Mouse (Mus musculus): ENCODE results near the gene Eif2b3. TPM values are rescaled to one million over a fixed set of nuclear protein-coding genes. Genes with fewer than 3 reads are reported as not detected.
A peak's percentile ranks its signal among the peaks of the same experiment; 100 is the strongest.

The Eif2b3 gene
- total RNA-seq, 2 experiments from 2014 or later, result 22.3 to 23.8 TPM

DNA sequence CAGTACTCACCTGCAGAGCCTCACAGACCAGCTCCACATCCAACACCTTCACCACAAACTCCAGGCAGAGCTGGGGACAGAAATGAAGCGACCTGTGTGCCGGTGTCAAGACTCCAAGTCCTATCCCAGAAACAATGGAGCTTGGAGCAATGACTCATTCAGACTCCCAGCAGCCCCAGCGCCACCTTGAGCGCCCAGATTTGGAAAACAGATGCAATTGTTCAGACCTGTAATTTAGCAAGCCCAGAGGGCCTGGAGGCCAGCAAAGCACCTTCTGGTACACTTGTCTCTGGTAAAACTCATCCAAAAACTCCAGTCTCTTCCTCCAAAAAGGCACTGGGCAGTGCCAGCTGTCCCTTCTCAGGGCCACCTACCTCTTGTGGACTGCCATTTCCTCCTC, 103.0 kb downstream of the Eif2b3 start:
- DNase-seq (ENCODE audit: low spot score in 2 of 2), result no peak

DNA sequence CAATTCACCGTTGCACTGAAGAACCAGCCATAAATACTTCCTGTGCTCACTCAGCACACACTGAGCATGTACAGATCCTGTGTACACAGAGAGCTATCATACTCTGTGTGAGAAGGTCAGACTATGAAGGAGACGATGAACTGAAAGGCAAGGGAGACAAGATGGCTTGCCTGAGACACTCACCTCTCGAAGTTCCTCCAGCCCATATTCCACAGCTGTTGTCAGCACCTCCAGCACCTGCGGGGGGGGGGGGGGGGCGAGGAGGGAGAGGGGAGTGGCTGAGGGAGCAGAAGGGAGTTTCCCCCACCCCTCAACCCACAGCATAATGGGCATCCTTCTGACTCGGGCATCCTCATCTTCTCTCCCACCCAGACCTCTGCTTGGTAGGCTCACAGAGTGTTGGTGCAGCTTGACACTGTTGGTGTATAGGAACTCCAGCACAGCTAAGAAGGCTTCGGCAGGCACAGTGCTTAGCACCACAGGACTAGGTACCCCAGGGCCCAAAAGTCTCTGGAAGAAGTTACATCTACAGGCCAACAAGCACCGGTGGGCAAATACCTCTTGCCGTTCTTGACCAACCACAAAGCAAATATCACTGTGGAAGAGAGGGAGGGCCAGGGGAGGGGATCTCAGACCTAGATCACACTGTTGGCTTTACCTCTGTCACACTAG, 104.5 kb downstream of the Eif2b3 start:
- DNase-seq (ENCODE audit: low spot score in 2 of 2), result no peak

GRCm38 (mm10) chr4:117124218-117124517, 105.0 kb downstream of the Eif2b3 start:
- no peak for DNase-seq (ENCODE audit: low spot score in 2 of 2)

DNA sequence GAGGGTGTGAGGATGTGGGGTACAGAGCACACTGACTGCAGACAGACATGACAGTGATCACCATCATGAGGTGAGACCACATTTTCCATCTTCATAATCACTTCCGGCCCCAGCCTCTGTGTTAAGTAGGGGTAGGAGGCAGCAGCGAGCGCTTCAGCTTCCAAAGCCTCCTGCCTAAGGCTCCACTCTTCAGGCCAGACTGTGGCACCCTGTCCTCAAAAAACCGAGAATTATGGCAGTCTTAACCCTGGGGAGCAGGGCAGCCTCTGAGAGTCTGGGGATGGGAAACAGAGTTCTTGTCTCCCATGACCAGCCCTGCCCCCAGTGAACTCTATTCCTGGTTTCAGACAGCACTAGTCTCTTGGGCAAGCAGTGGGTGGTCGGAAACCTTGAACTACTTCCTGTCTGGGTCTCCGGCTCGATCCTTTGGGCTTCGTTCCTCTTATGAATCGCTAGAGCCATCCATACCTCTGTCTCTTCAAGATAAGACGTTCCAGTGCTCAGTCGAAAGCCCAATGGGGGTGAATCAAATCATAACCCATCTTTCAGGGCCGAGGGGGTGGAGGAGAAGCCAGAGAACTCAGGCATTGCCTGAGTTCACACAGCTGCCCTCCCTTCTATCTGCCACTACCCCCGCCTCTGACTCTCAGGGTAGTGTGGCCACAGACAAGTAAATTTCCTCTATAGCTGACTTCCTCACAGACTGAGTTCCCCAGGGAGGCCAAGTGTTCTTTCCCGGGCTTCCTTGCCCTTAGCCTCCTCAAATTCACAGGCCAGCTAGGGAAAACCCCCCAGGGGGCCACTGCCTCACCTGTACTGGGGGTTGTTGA, 105.5 kb downstream of the Eif2b3 start:
- DNase-seq (ENCODE audit: low spot score in 2 of 2), result peak in 1 of 2 experiments; percentile 34

DNA sequence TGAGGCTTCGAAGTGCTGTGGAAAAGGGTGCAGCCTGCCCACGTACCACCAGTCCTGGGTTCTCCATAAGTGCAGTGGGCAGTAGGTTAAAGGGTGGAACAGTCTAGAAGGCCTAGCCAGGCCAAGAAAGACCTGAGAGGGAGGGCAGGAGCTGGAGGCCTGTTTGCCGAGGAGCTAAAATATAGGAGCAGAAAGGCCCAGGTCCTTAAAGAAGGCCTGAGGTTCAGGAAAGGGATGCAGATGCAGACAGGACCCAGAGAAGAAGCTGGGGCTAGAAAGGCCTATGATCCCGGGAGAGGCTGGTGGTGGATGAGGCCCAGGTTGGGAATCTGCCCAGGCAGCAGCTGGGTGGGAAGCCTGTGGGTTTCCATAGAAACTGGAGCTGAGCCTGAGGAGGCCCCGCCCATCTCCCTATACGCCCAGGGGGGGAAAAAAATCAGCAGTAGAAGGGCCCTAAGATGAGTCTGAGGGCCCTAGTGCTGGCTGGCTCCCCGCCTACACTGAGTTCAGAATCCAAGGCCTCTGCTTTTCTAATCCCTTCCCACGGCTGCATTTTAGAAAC, 106.2 kb downstream of the Eif2b3 start, which contains the start of gene Btbd19:
Btbd19 (minus strand) TSS at position 378 of the 562 bp plus-strand sequence.
- peak; percentile 77 to 80 for DNase-seq (ENCODE audit: low spot score in 2 of 2)

DNA sequence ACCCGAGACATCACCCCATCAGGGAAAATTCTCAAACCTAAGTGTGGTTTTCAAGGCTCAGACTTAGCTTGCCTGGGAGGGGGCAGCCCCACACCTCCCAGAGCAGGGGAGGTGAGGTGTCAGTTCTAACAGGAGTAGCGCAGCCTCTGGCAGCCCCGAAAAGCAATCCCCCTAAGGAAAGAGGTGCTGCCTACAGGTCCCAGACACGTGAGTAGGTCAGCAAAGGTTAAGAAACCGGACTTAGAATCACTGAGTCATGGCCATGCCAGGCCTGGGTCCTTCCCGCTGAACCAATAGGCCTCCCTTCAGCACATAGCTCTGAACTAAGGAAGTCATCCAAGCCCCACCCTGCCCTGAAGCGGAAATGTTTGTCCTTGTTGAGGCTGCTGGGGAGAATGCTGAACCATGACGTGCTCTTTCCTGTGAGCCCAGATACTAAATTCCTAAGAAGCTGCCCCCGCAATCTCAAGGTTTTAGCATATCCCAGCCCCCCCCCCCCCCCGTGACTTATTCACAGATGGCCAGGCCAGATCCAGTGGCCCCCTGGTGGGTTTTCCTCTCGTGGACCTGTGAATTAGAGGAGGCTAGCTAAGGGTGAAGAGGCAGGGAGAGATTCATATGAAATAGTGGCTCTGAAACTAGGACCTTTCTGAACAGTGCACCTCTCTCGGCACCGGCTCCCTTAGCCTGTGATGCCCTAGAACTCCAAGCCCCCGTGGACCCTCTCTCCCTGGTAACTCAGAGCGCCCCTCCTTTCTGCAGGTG, 106.9 kb downstream of the Eif2b3 start:
- DNase-seq (ENCODE audit: low spot score in 2 of 2), result peak in 1 of 2 experiments; percentile 28

- no peak for DNase-seq (ENCODE audit: low spot score in 2 of 2)
These were observed 107.6 kb downstream of the Eif2b3 start, which contains the start of gene Tctex1d4 for GRCm38 (mm10) chr4:117126675-117127290. Gene Tctex1d4, plus strand, starts transcription at chr4:117126794.

DNA sequence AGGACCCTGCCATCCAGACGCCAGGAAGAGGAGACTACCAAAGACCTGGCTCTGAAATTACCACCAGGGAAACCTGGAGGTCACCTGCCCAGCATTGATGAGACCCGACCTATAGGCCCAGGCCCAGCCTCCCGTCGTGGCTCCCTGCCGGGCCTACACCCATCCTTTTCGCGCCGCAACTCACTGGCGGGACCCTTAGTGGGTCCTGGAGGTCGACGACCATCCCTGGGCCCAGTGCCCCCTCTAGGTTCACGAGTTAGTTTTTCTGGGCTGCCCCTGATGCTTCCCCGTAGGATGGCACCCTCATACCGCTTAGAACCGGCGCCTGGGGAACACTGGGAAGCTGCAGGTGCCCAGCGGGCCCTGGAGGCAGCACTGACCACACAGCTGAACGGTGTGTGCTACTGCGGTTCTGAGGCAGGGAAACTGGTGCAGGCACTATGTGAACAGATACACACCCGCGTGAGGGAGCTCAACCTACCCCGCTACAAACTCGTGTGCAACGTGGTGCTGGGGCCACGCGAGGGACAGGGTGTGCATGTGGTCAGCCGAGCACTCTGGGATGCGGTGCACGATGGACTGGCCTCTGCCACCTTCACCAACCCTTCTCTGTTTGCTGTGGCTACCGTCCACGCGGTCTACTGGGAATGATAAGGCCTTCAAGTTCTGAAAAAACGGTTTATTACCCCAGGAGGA, 108.9 kb downstream of the Eif2b3 start:
- DNase-seq (ENCODE audit: low spot score in 2 of 2), result no peak

- no peak for DNase-seq (ENCODE audit: low spot score in 2 of 2)
These were observed 111.6 kb downstream of the Eif2b3 start for GRCm38 (mm10) chr4:117130790-117131189.

DNA sequence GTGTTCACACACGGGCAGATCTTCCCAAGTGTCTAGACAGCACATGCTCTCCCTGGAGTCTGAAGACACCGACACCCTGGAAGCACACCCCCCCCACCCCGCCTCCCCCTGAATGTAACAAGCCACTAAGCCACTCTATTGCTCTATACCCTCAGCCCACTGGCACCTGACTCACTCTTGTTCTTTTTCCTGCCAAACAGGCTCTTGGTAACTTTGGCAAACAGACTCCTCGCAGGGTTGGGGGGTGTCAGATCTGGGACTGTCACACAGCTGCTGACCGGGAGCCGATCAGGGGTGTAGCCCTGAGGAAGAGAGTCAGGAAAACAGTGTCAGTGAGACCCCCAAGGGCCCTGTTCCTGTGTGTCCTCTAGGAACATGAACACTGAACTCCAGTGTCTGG, 112.0 kb downstream of the Eif2b3 start:
- DNase-seq (ENCODE audit: low spot score in 2 of 2), result no peak

- no peak for DNase-seq (ENCODE audit: low spot score in 2 of 2)
These were observed 112.9 kb downstream of the Eif2b3 start for GRCm38 (mm10) chr4:117131890-117132793.

GRCm38 (mm10) chr4:117132794-117133143, 113.6 kb downstream of the Eif2b3 start:
- no peak for DNase-seq (ENCODE audit: low spot score in 2 of 2)

- no peak for DNase-seq (ENCODE audit: low spot score in 2 of 2)
These were observed 114.2 kb downstream of the Eif2b3 start for GRCm38 (mm10) chr4:117133366-117133796.

- DNase-seq (ENCODE audit: low spot score in 2 of 2), result peak; percentile 96 to 98
These were observed 114.8 kb downstream of the Eif2b3 start, which contains the start of gene Plk3 for GRCm38 (mm10) chr4:117133817-117134600. Gene Plk3, minus strand, starts transcription at chr4:117133963.

GRCm38 (mm10) chr4:117134601-117134995, 115.4 kb downstream of the Eif2b3 start:
- DNase-seq (ENCODE audit: low spot score in 2 of 2), result no peak

DNA sequence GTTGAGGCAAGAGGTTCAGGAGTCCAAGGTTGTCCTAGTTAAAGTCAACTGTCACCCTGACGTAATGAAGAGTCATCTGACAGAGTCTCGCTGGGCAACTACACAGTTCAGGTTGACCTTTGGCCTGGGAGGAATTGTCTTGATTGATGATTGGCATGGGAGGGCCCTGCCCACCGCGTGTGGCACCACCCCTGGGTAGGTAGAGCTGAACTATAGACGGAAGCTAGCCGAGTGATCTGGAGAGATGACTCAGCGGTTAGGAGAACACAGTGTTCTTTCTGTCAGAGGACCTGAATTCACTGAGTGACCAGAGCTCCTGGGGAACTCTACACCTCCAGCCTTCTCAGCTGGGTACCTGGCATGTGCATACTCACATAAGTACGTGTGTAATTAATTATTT, 116.8 kb downstream of the Eif2b3 start:
- DNase-seq (ENCODE audit: low spot score in 2 of 2), result no peak

Data from layer of hippocampus, postnatal 14 days (tissue).